Mouse (Mus musculus) left cerebral cortex, postnatal 25 days (tissue): ENCODE data around the gene Gpr27. TPM values are rescaled to one million over a fixed set of nuclear protein-coding genes. Genes with fewer than 3 reads are reported as not detected.

Experiments
- DNase-seq, 2 experiments: peaks; one replicate each; pipeline ENCODE4 v3.0.0; 2022; ENCODE audit warnings: low spot score in 2 of 2, mixed read lengths in 1 of 2
- intact Hi-C: fragments of 180-260 bp; cut with DNase I; formaldehyde crosslinking; loops from one replicate; pipeline ENCODE4 v1.15.1; 2025
- total RNA-seq, 2 experiments: library from RNA; stranded (reverse); gene quantifications; 2 replicates each; pipeline ENCODE4 v1.2.3; 2021

Gene Gpr27
- total RNA-seq, 2 experiments from 2014 or later = 46.6 to 46.7 TPM

GRCm38 (mm10) chr6:99731926-99732325, 39.4 kb downstream of the Gpr27 start:
- intact Hi-C loops = no loop called here
- DNase-seq = no peak

- intact Hi-C loops = no loop called here
- DNase-seq = no peak
Measured at GRCm38 (mm10) chr6:99732673-99733072, 40.2 kb downstream of the Gpr27 start.

- intact Hi-C loops = no loop called here
- no peak for DNase-seq
Measured at GRCm38 (mm10) chr6:99734666-99735065, 42.2 kb downstream of the Gpr27 start.

- intact Hi-C loops = no loop called here
- DNase-seq = peak in 1 of 2 experiments; percentile 32
Measured at GRCm38 (mm10) chr6:99742866-99743265, 50.4 kb downstream of the Gpr27 start.

Other genes with a start within 250 kb of the Gpr27 start
- 100 to 1,000 TPM; 132 to 157 TPM for gene Foxp1, start 170.0 kb upstream of the Gpr27 start, total RNA-seq
- 10 to 100 TPM; 16.6 to 17.0 TPM for gene Eif4e3, start 25.9 kb upstream of the Gpr27 start, total RNA-seq
- 1 to 10 TPM; 6.1 to 9.5 TPM for gene Gm20696, start 25.9 kb upstream of the Gpr27 start, total RNA-seq
- gene Prok2, start 33.7 kb downstream of the Gpr27 start, total RNA-seq = 1 to 10 TPM in 1 of 2 experiments, under 1 TPM in 1; 0.39 to 1.6 TPM